Comparison of ENCODE assay signal across 11 mouse cellular contexts in the genomic region with DNA sequence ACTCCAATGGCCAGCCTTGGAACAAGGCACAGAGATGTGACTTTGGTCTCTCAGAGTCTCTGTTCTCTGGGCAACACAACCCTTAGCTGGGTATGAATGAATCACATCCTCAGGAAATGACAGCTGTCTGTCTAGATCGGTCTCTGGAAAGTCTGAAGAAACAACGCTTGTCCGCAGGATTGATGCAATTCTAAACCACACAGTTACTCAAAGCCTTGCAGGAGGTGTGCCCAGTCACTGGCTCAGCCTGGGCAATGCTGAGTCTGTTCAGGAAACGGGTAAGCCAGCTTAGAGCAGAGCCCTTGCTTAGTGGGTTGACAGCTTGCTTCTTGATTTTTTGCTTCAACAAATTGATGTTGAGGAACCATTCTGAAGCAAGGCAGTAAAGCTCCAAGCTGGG. TPM values are rescaled to one million over a fixed set of nuclear protein-coding genes. Genes with fewer than 3 reads are reported as not detected.
DNase-seq lines count a peak whose midpoint lies in the region; ATAC-seq and TF ChIP-seq lines count a peak whose summit lies in the region.
"Had no signal": no experiment of that assay in that cellular context is flagged by ENCODE, and none has a peak within 500 bp of the region (broad histone marks: within the 10 kb centered on the region; RNA-seq: fewer than 3 reads in every experiment).

No protein-coding gene starts in this region.

- H3K4me2 ChIP-seq in intestine, postnatal 0 days (replicated peaks; ENCODE audit: low read depth) = no peak overlapping the region
- H3K4me2 ChIP-seq: intestine, embryonic 15.5 days had no signal

- no peak for ATAC-seq in intestine, postnatal 0 days

- no peaks in the 10 kb centered on the region for H3K36me3 ChIP-seq in intestine, postnatal 0 days (ENCODE audit: control insufficient read depth, insufficient read depth)
- H3K36me3 ChIP-seq: intestine, embryonic 15.5 days had no signal

- H3K27ac ChIP-seq in intestine, postnatal 0 days (ENCODE audit: low read depth, low read length) = no peak overlapping the region
- H3K27ac ChIP-seq: intestine, embryonic 15.5 days had no signal

- H3K9me3 ChIP-seq in intestine, postnatal 0 days (ENCODE audit: control insufficient read depth) = no peaks in the 10 kb centered on the region
- H3K9me3 ChIP-seq: intestine, embryonic 15.5 days had no signal

- 80% methylated on average over 4 of the region's 4 CpGs for whole genome bisulfite sequencing in intestine, postnatal 0 days

- no peaks in the 10 kb centered on the region for H3K27me3 ChIP-seq in intestine, postnatal 0 days (replicated peaks; ENCODE audit: control insufficient read depth, insufficient read depth, low read length)
- H3K27me3 ChIP-seq: intestine, embryonic 15.5 days; Patski had no signal

- 0 out of 2 replicates have a peak, but pooled peaks cover 3% of the 10 kb centered on the region for H3K4me1 ChIP-seq in intestine, postnatal 0 days (replicated peaks; ENCODE audit: control insufficient read depth, insufficient read depth, low read length)

- DNase-seq in adrenal gland, adult 2 months = peak; percentile 4
- no peak for DNase-seq in adrenal gland, adult (ENCODE audit: inconsistent age in 2 of 2, low spot score in 1 of 2)
- peak; percentile 60 for DNase-seq in 3134 (ENCODE audit: extremely low read depth, insufficient read length, low spot score)
- DNase-seq in c-Kit-positive CD71-negative TER-119-negative erythroid progenitor cells, embryonic 14.5 days (ENCODE audit: low read depth) = peak; percentile 54
- DNase-seq in lung, postnatal 25 days (ENCODE audit: low spot score) = peak; percentile 32
- no peak for DNase-seq in thymus, postnatal 10 days (ENCODE audit: low spot score in 2 of 2)
- no peak for DNase-seq in cerebellum, adult 18-20 months
- DNase-seq: spleen, adult 18-20 months had no signal

- H3K9ac ChIP-seq in intestine, postnatal 0 days (ENCODE audit: low read depth, low read length) = no peak overlapping the region
- H3K9ac ChIP-seq: intestine, embryonic 15.5 days had no signal

- H3K4me3 ChIP-seq in intestine, postnatal 0 days (ENCODE audit: low read depth, low read length) = no peak overlapping the region
- H3K4me3 ChIP-seq: intestine, embryonic 15.5 days had no signal

- no peak for TF ChIP-seq CTCF in intestine, postnatal 0 days (IDR thresholded peaks at IDR 0.05; ENCODE audit: low read depth)

RNA-seq across cellular contexts. Expression of a gene that starts 53.7 kb away (rescaled TPM):
- total RNA-seq in adrenal gland, adult 2 months (2021) = 10 to 100 TPM; 11.1 to 13.6 TPM
- 1.6 and 4.1 TPM in 2 replicates for polyA plus RNA-seq in adrenal gland, adult 2 months (2012; rRNA removed)
- 20.2 and 21.0 TPM in 2 replicates for polyA plus RNA-seq in intestine, postnatal 0 days (2015; fragmentation: Nextera tagmentation; extraction: Ambion mirVana)

Comparison
In these comparisons a context has a peak if more than half of its experiments do, and no peak if none do; other contexts are left out.
1. DNase-seq: peak in adrenal gland, adult 2 months (single experiment), 3134 (single experiment), c-Kit-positive CD71-negative TER-119-negative erythroid progenitor cells, embryonic 14.5 days (single experiment) and lung, postnatal 25 days (single experiment); none in adrenal gland, adult (0 of 2), thymus, postnatal 10 days (0 of 2) and cerebellum, adult 18-20 months (0 of 2).